Mouse (Mus musculus): ENCODE measurements at regions not wholly inside any gene's neighbourhood (a gene's known extent, or its start where the extent isn't known, plus 50 kb on each side); places are given as distances from the start of the nearest gene placed in this dataset.
"Not testable (repeated sequence)": the region's sequence is repeated elsewhere in the genome, so short reads cannot be mapped to it uniquely, and the experiment has no call there.

GRCm38 (mm10) chr1:105900158-105900557, 90.0 kb upstream of the Zcchc2 start:
- DNase-seq (ENCODE audit: low spot score): no peak

- no peak for DNase-seq (ENCODE audit: low spot score)
These were observed 89.3 kb upstream of the Zcchc2 start for GRCm38 (mm10) chr1:105900920-105901319.

- DNase-seq (ENCODE audit: low spot score): no peak
These were observed 86.7 kb upstream of the Zcchc2 start for GRCm38 (mm10) chr1:105903286-105904115.

GRCm38 (mm10) chr1:105904737-105905136, 85.5 kb upstream of the Zcchc2 start:
- DNase-seq (ENCODE audit: low spot score): no peak

GRCm38 (mm10) chr1:105905785-105906426, 84.3 kb upstream of the Zcchc2 start:
- no peak for DNase-seq (ENCODE audit: low spot score)

GRCm38 (mm10) chr1:105906427-105906798, 83.8 kb upstream of the Zcchc2 start:
- DNase-seq (ENCODE audit: low spot score): peak; percentile 54

- DNase-seq (ENCODE audit: low spot score): no peak
These were observed 82.0 kb upstream of the Zcchc2 start for GRCm38 (mm10) chr1:105908029-105908876.

GRCm38 (mm10) chr1:105909121-105909520, 81.1 kb upstream of the Zcchc2 start:
- no peak for DNase-seq (ENCODE audit: low spot score)

GRCm38 (mm10) chr1:105911714-105912113, 78.5 kb upstream of the Zcchc2 start:
- DNase-seq (ENCODE audit: low spot score): no peak

- no peak for DNase-seq (ENCODE audit: low spot score)
These were observed 68.4 kb upstream of the Zcchc2 start for GRCm38 (mm10) chr1:105921842-105922241.

GRCm38 (mm10) chr1:105922586-105922985, 67.6 kb upstream of the Zcchc2 start:
- no peak for DNase-seq (ENCODE audit: low spot score)

GRCm38 (mm10) chr1:105923001-105923400, 67.2 kb upstream of the Zcchc2 start:
- DNase-seq (ENCODE audit: low spot score): no peak

- peak; percentile 77 for DNase-seq (ENCODE audit: low spot score)
These were observed 64.4 kb upstream of the Zcchc2 start for GRCm38 (mm10) chr1:105925617-105926370.

GRCm38 (mm10) chr1:105926871-105927270, 63.3 kb upstream of the Zcchc2 start:
- DNase-seq (ENCODE audit: low spot score): no peak

GRCm38 (mm10) chr1:105930841-105931240, 59.4 kb upstream of the Zcchc2 start:
- DNase-seq (ENCODE audit: low spot score): no peak

GRCm38 (mm10) chr1:105934171-105934570, 56.0 kb upstream of the Zcchc2 start:
- DNase-seq (ENCODE audit: low spot score): not testable (repeated sequence)
